Mouse (Mus musculus) 416B (cell line): ENCODE measurements around the gene Inka1.
"Not testable (repeated sequence)": the region's sequence is repeated elsewhere in the genome, so short reads cannot be mapped to it uniquely, and the experiment has no call there.

Source experiments
- DNase-seq: peaks from one replicate; pipeline ENCODE4 v3.0.0; 2011; ENCODE audit warnings: low read depth

Gene Inka1

GRCm38 (mm10) chr9:107985131-107986119 lies at the start of gene Inka1:
TSS of gene Inka1 (minus strand) at chr9:107985879.
- peak; percentile 93 for DNase-seq

- DNase-seq: no peak
Observed at GRCm38 (mm10) chr9:108032126-108032525, 46.4 kb upstream of the Inka1 start.

- no peak for DNase-seq
Observed at GRCm38 (mm10) chr9:108027867-108028266, 42.2 kb upstream of the Inka1 start.

- peak; percentile 42 for DNase-seq
Observed at GRCm38 (mm10) chr9:108026584-108026983, 40.9 kb upstream of the Inka1 start.

- no peak for DNase-seq
Observed at GRCm38 (mm10) chr9:108023216-108023615, 37.5 kb upstream of the Inka1 start.

GRCm38 (mm10) chr9:108020741-108021140 lies 35.1 kb upstream of the Inka1 start:
- DNase-seq: no peak

- DNase-seq: no peak
Observed at GRCm38 (mm10) chr9:108017127-108017526, 31.4 kb upstream of the Inka1 start.

- not testable (repeated sequence) for DNase-seq
Observed at GRCm38 (mm10) chr9:108013577-108013976, 27.9 kb upstream of the Inka1 start.

GRCm38 (mm10) chr9:108010385-108010784 lies 24.7 kb upstream of the Inka1 start:
- peak; percentile 41 for DNase-seq

- DNase-seq: no peak
Observed at GRCm38 (mm10) chr9:108008041-108008440, 22.4 kb upstream of the Inka1 start.

GRCm38 (mm10) chr9:108003531-108003890 lies 17.8 kb upstream of the Inka1 start:
- peak; percentile 25 for DNase-seq

GRCm38 (mm10) chr9:108002778-108003530 lies 17.3 kb upstream of the Inka1 start:
- DNase-seq: peak; percentile 33

- peak; percentile 100 for DNase-seq
Observed at GRCm38 (mm10) chr9:108001922-108002770, 16.5 kb upstream of the Inka1 start, which contains the start of gene Ip6k1. TSS of gene Ip6k1 (plus strand) at chr9:108002501.

GRCm38 (mm10) chr9:107996049-107996448 lies 10.4 kb upstream of the Inka1 start, which contains the start of gene Gm20662:
TSS of gene Gm20662 (plus strand) at chr9:107996349.
- no peak for DNase-seq

GRCm38 (mm10) chr9:107995513-107995912 lies 9.8 kb upstream of the Inka1 start:
- DNase-seq: no peak

GRCm38 (mm10) chr9:107994464-107994863 lies 8.8 kb upstream of the Inka1 start:
- DNase-seq: peak; percentile 57

- no peak for DNase-seq
Observed at GRCm38 (mm10) chr9:107993013-107993412, 7.3 kb upstream of the Inka1 start.

GRCm38 (mm10) chr9:107992197-107992596 lies 6.5 kb upstream of the Inka1 start, which contains the start of gene Cdhr4:
TSS of gene Cdhr4 (plus strand) at chr9:107992497.
- no peak for DNase-seq

GRCm38 (mm10) chr9:107987950-107988349 lies 2.3 kb upstream of the Inka1 start:
- DNase-seq: no peak

- peak; percentile 86 for DNase-seq
Observed at GRCm38 (mm10) chr9:107986376-107986775, 697 bp upstream of the Inka1 start.

GRCm38 (mm10) chr9:107984754-107985055 lies 974 bp downstream of the Inka1 start:
- no peak for DNase-seq
